Mouse (Mus musculus) spleen, adult 2 months (tissue): ENCODE data around the gene Uap1l1. TPM values are rescaled to one million over a fixed set of nuclear protein-coding genes. Genes with fewer than 3 reads are reported as not detected.
A peak's percentile ranks its signal among the peaks of the same experiment; 100 is the strongest.

Source experiments
- DNase-seq, 2 experiments: peaks; one replicate each; pipeline versions ENCODE4 v3.0.0 to v3.0.0-alpha.2; 2012 to 2021; ENCODE audit warnings: low spot score in 2 of 2, low read depth in 1 of 2
- H3K27ac ChIP-seq: fragments of 200-500 bp; 2 replicates; pipeline ENCODE4 v1.5.1; 2012; ENCODE audit warnings: low read length, inconsistent platforms; ENCODE audit not compliant: insufficient read depth
- H3K27me3 ChIP-seq: fragments of 200-500 bp; 2 replicates; pipeline ENCODE4 v1.6.1; 2012; ENCODE audit warnings: mild to moderate bottlenecking, moderate library complexity, low read length, inconsistent platforms; ENCODE audit not compliant: control insufficient read depth, insufficient read depth
- H3K36me3 ChIP-seq: fragments of 200-500 bp; 2 replicates; pipeline ENCODE4 v1.6.1; 2012; ENCODE audit warnings: mild to moderate bottlenecking, low read length, inconsistent platforms; ENCODE audit not compliant: control insufficient read depth, insufficient read depth
- H3K4me1 ChIP-seq: fragments of 200-500 bp; 2 replicates; pipeline ENCODE4 v1.6.1; 2011; ENCODE audit warnings: inconsistent platforms; ENCODE audit not compliant: control insufficient read depth, insufficient read depth, insufficient read length
- H3K4me3 ChIP-seq: fragments of 200-500 bp; 2 replicates; pipeline ENCODE4 v1.5.1; 2011; ENCODE audit warnings: mild to moderate bottlenecking, inconsistent platforms; ENCODE audit not compliant: insufficient read depth, insufficient read length; ENCODE audit errors: extremely low read depth
- CTCF ChIP-seq: fragments of 200-500 bp; IDR thresholded peaks from 2 replicates; pipeline ENCODE4 v1.5.1; 2011; ENCODE audit warnings: mild to moderate bottlenecking, inconsistent platforms; ENCODE audit not compliant: insufficient read depth, insufficient read length, insufficient replicate concordance; ENCODE audit errors: extremely low read depth
- POLR2A ChIP-seq: fragments of 200-500 bp; IDR thresholded peaks from 2 replicates; pipeline ENCODE4 v1.6.1; 2011; ENCODE audit warnings: low read depth, low read length, inconsistent platforms
- WGBS: fragments of 180-500 bp; shearing (Covaris S2); methylation state at CpG from one replicate; pipeline ENCODE4 v1.1.7; 2018; 5-methylcytosine and 5-hydroxymethylcytosine counted together
- polyA plus RNA-seq: library from polyadenylated mRNA; depleted of rRNA; stranded (reverse); fragments of >200 nt; gene quantifications from 2 replicates; pipeline ENCODE4 v1.2.3, GENCODE M21; 2012

The Uap1l1 gene
- polyA plus RNA-seq, 1 experiment = 28.4 TPM

DNA sequence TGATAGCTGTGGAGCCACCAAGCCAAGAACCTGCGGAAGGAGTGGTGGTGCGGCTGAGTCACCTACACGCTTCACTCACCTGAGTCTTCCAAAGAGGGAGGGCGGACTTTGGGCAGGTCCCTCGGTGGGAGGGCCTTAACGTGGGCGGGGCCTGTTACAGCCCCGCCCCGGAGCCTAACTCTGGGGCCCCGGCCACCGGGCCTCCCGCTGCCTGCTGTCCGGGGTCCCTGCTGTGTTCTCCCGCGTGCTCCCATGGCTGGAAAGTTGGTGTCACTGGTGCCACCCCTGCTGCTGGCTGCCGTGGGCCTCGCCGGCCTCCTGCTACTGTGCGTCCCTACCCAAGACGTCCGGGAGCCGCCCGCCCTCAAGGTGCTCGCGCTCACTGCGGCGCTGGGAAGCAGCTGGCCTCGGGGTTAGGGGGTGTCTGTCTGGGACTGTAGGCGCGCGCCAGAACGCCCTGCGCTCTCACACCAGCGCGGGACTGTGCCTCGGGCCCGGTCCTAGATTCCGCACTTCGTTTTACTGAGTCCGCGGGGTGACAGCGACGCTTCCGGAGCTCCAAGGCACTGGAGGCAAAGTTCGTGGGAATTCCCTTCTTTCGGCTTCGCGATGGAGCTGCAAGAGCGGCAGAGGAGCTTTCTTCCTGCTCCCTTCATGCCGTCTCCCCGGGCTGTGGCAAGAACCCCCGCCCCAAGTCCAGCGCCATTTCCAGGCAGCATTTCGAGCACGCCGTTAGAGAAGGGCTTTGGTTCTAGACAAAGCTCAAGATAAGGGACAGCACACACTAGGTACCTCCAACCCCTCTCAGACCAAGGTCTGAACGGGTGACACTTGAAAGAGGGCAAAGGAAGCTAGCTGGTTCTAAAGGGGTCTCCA, 30.5 kb upstream of the Uap1l1 start, which contains the start of gene Entpd2:
Entpd2 (plus strand) TSS at position 154 of the 876 bp plus-strand sequence.
- Histone ChIP-seq H3K4me1 (0 out of 2 replicates have a peak, but pooled peaks cover 4% of the 10 kb centered on the region), H3K4me3 (peak within 1 kb of the TSS; percentile 32; the same call in 1 of the 2 replicates), H3K27ac (no peak within 1 kb of the TSS), H3K36me3 (no peaks in the 10 kb centered on the region), H3K27me3 (peaks cover 16% of the 10 kb centered on the region)
- no peak for DNase-seq
- TF ChIP-seq POLR2A = no peak
- TF ChIP-seq CTCF = no peak
- WGBS = 4% methylated on average over 57 of the region's 57 CpGs

GRCm38 (mm10) chr2:25394281-25395221, 29.1 kb upstream of the Uap1l1 start:
- Histone ChIP-seq H3K27ac (no peak overlapping the region), H3K36me3 (no peaks in the 10 kb centered on the region), H3K4me3 (no peak overlapping the region), H3K4me1 (0 out of 2 replicates have a peak, but pooled peaks cover 4% of the 10 kb centered on the region), H3K27me3 (peaks cover 12% of the 10 kb centered on the region; the same call in 1 of the 2 replicates)
- no peak for TF ChIP-seq CTCF
- no peak for TF ChIP-seq POLR2A
- DNase-seq = no peak
- WGBS = 60% methylated on average over 3 of the region's 3 CpGs

GRCm38 (mm10) chr2:25391266-25391665, 25.8 kb upstream of the Uap1l1 start:
- no peak for DNase-seq
- Histone ChIP-seq H3K27ac (no peak overlapping the region), H3K27me3 (peaks cover 10% of the 10 kb centered on the region; the same call in 1 of the 2 replicates), H3K36me3 (no peaks in the 10 kb centered on the region), H3K4me1 (0 out of 2 replicates have a peak, but pooled peaks cover 4% of the 10 kb centered on the region), H3K4me3 (no peak overlapping the region)
- TF ChIP-seq CTCF (no peak), POLR2A (no peak)
- 76% methylated on average over 5 of the region's 5 CpGs for WGBS

- H3K4me3 ChIP-seq = no peak overlapping the region
- TF ChIP-seq CTCF (no peak), POLR2A (no peak)
- 78% methylated on average over 5 of the region's 5 CpGs for WGBS
- H3K27me3 ChIP-seq = no peaks in the 10 kb centered on the region
- H3K27ac ChIP-seq = no peak overlapping the region
- DNase-seq = no peak
- H3K4me1 ChIP-seq = no peaks in the 10 kb centered on the region
- no peaks in the 10 kb centered on the region for H3K36me3 ChIP-seq
Observed at GRCm38 (mm10) chr2:25384492-25384891, 19.0 kb upstream of the Uap1l1 start.

GRCm38 (mm10) chr2:25376589-25376988, 11.1 kb upstream of the Uap1l1 start:
- 75% methylated on average over 4 of the region's 4 CpGs for WGBS
- TF ChIP-seq POLR2A (no peak), CTCF (peak; percentile 44; the same call in 1 of the 2 replicates)
- Histone ChIP-seq H3K4me3 (no peak overlapping the region), H3K27me3 (no peaks in the 10 kb centered on the region), H3K36me3 (no peaks in the 10 kb centered on the region), H3K4me1 (peaks cover 7% of the 10 kb centered on the region), H3K27ac (no peak overlapping the region)
- peak; percentile 19 to 33 for DNase-seq

DNA sequence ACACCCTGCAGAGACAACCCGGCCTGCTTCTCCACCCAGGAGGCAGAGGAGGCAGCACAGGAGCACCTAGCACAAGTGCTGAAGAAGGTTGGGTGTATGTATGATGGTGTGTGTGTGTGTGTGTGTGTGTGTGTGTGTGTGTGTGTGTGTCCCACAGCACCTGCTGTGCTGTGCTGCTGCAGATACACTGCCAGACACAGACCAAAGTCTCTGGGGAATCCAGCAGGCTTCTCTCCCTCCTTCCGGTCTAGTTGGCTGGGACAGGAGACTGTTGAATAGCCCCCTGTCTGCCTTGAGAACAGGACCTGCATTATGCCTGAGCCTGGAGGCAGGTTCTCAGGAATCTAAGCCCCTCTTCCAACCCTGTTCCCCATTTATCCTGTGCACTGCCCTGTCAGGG, 7.9 kb upstream of the Uap1l1 start:
- Histone ChIP-seq H3K4me3 (no peak overlapping the region), H3K4me1 (peaks cover 8% of the 10 kb centered on the region), H3K36me3 (no peaks in the 10 kb centered on the region), H3K27me3 (no peaks in the 10 kb centered on the region), H3K27ac (no peak overlapping the region)
- WGBS = 11% methylated on average over 2 of the region's 2 CpGs
- no peak for DNase-seq
- TF ChIP-seq CTCF (no peak), POLR2A (no peak)
